Mouse (Mus musculus) ES-E14 (cell line): ENCODE results near the gene Ctrc.

Source experiments
- CHD2 ChIP-seq: IDR thresholded peaks from 2 replicates; pipeline ENCODE4 v1.6.1; 2014; ENCODE audit warnings: mild to moderate bottlenecking, low read depth, low read length, inconsistent platforms
- HCFC1 ChIP-seq: IDR thresholded peaks from 2 replicates; pipeline ENCODE4 v1.6.1; 2012; ENCODE audit warnings: low read length, inconsistent platforms, borderline replicate concordance; ENCODE audit not compliant: insufficient read depth
- ZC3H11A ChIP-seq: IDR thresholded peaks from 2 replicates; pipeline ENCODE4 v1.6.1; 2012; ENCODE audit warnings: low read depth, mild to moderate bottlenecking, inconsistent platforms, low read length, borderline replicate concordance
- ZNF384 ChIP-seq: IDR thresholded peaks from 2 replicates; pipeline ENCODE4 v1.6.1; 2012; ENCODE audit warnings: low read depth, low read length, inconsistent platforms

- TF ChIP-seq ZNF384 (no peak), CHD2 (no peak), ZC3H11A (no peak), HCFC1 (no peak)
Observed at GRCm38 (mm10) chr4:141863726-141864280, 17.6 kb upstream of the Ctrc start.
